In the genomic region with DNA sequence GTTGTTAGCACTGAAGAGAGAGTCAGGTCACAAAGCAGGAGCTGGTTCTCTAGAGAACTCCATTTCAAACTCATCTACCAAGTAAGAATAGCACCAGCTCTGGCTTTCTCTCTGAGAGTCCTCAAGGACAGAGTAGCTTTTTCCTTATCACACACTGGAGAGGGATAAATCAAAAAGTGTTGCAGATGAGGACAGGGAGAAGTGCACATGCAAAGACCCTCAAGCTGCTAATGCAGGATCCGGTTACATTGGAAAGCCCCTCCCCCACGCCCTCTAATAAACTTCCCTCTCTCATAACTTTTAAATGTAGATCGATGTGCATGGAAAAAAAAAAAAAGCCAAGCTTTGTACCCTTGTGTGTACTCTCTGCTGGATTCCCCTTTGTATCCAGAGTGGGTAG, we compare ENCODE assay signal across 15 mouse cellular contexts.
"Had no signal": no experiment of that assay in that cellular context is flagged by ENCODE, and none has a peak within 500 bp of the region (broad histone marks: within the 10 kb centered on the region; RNA-seq: fewer than 3 reads in every experiment).

No protein-coding gene starts in this region.

- ATAC-seq: intestine, postnatal 0 days; lung, postnatal 0 days had no signal

- DNase-seq: kidney, adult 8-10 months; kidney, postnatal 36 days; lung, adult 2 months; lung, postnatal 36 days; right cerebral cortex, postnatal 4 days; spleen, adult 18-20 months; thymus, adult 18-20 months; thymus, postnatal 14 days had no signal

- H3K36me3 ChIP-seq: limb, embryonic 10.5 days; liver, embryonic 15.5 days; midbrain, embryonic 10.5 days; neural tube, embryonic 15.5 days had no signal

- H3K9ac ChIP-seq: liver, embryonic 15.5 days; neural tube, embryonic 15.5 days had no signal

- H3K4me2 ChIP-seq: liver, embryonic 11.5 days; liver, embryonic 15.5 days; neural tube, embryonic 15.5 days had no signal

- H3K9me3 ChIP-seq: limb, embryonic 10.5 days; liver, embryonic 15.5 days; midbrain, embryonic 10.5 days; neural tube, embryonic 15.5 days had no signal

- H3K27me3 ChIP-seq: liver, embryonic 15.5 days; neural tube, embryonic 15.5 days had no signal

- H3K4me1 ChIP-seq: limb, embryonic 10.5 days; liver, embryonic 15.5 days; neural tube, embryonic 15.5 days had no signal

- H3K27ac ChIP-seq: limb, embryonic 10.5 days; liver, embryonic 15.5 days; midbrain, embryonic 10.5 days; neural tube, embryonic 15.5 days had no signal

- H3K4me3 ChIP-seq: limb, embryonic 10.5 days; liver, embryonic 15.5 days; midbrain, embryonic 10.5 days; neural tube, embryonic 15.5 days had no signal
